Mouse (Mus musculus) kidney, adult 2 months (tissue): ENCODE measurements around the gene Kcnn1. TPM values are rescaled to one million over a fixed set of nuclear protein-coding genes. Genes with fewer than 3 reads are reported as not detected.

ENCODE experiments used
- DNase-seq: peaks from one replicate; pipeline ENCODE4 v3.0.0; 2021
- H3K27ac ChIP-seq: fragments of 200-500 bp; 2 replicates; pipeline ENCODE4 v1.5.1; 2012; ENCODE audit warnings: low read depth, low read length, control low read depth, inconsistent platforms; ENCODE audit not compliant: insufficient read depth
- H3K27me3 ChIP-seq: fragments of 200-500 bp; replicated peaks from 2 replicates; pipeline ENCODE4 v1.6.1; 2012; ENCODE audit warnings: mild to moderate bottlenecking, moderate library complexity, low read length, inconsistent platforms; ENCODE audit not compliant: control insufficient read depth, insufficient read depth
- H3K36me3 ChIP-seq: fragments of 200-500 bp; 2 replicates; pipeline ENCODE4 v1.6.1; 2012; ENCODE audit warnings: mild to moderate bottlenecking, moderate library complexity, low read length, inconsistent platforms; ENCODE audit not compliant: control insufficient read depth, insufficient read depth
- H3K4me1 ChIP-seq: fragments of 200-500 bp; 2 replicates; pipeline ENCODE4 v1.6.1; 2011; ENCODE audit warnings: low read length; ENCODE audit not compliant: control insufficient read depth, insufficient read depth
- H3K4me3 ChIP-seq: fragments of 200-500 bp; 2 replicates; pipeline ENCODE4 v1.5.1; 2011; ENCODE audit warnings: mild to moderate bottlenecking, low read depth, low read length, control low read depth; ENCODE audit not compliant: insufficient read depth
- CTCF ChIP-seq: fragments of 200-500 bp; conservative IDR thresholded peaks from 2 replicates; pipeline ENCODE4 v1.5.1; 2011; ENCODE audit warnings: low read depth, mild to moderate bottlenecking, control low read depth, low read length, moderate library complexity, mixed read lengths; ENCODE audit not compliant: insufficient read depth, insufficient read length
- POLR2A ChIP-seq: fragments of 200-500 bp; IDR thresholded peaks from one replicate; pipeline ENCODE4 v1.6.1; 2011; ENCODE audit warnings: low read depth, low read length, control low read depth
- WGBS: fragments of 180-500 bp; shearing (Covaris S2); methylation state at CpG from one replicate; pipeline ENCODE4 v1.1.7; 2018; 5-methylcytosine and 5-hydroxymethylcytosine counted together
- polyA plus RNA-seq: library from polyadenylated mRNA; depleted of rRNA; stranded (reverse); fragments of >200 nt; gene quantifications from 2 replicates; pipeline ENCODE4 v1.2.3, GENCODE M21; 2012

Kcnn1 gene
- polyA plus RNA-seq, 1 experiment, result 9.4 TPM

- 2% methylated on average over 31 of the region's 31 CpGs for WGBS
- Histone ChIP-seq H3K4me3 (peak overlapping the region; percentile 65), H3K27me3 (no peaks in the 10 kb centered on the region), H3K4me1 (peaks cover 2% of the 10 kb centered on the region; the same call in 1 of the 2 replicates), H3K27ac (no peak overlapping the region), H3K36me3 (no peaks in the 10 kb centered on the region)
- DNase-seq, result no peak
- TF ChIP-seq CTCF (no peak), POLR2A (no peak)
Measured at GRCm38 (mm10) chr8:70872643-70873363, 9.7 kb upstream of the Kcnn1 start.

GRCm38 (mm10) chr8:70871195-70871807 lies 8.2 kb upstream of the Kcnn1 start:
- no peak overlapping the region for H3K4me3 ChIP-seq
- TF ChIP-seq CTCF (no peak), POLR2A (no peak)
- no peaks in the 10 kb centered on the region for H3K27me3 ChIP-seq
- WGBS, result 89% methylated on average over 5 of the region's 5 CpGs
- H3K4me1 ChIP-seq, result peaks cover 2% of the 10 kb centered on the region; the same call in 1 of the 2 replicates
- no peak for DNase-seq
- no peaks in the 10 kb centered on the region for H3K36me3 ChIP-seq
- no peak overlapping the region for H3K27ac ChIP-seq

GRCm38 (mm10) chr8:70869601-70870041 lies 6.6 kb upstream of the Kcnn1 start:
- H3K36me3 ChIP-seq, result no peaks in the 10 kb centered on the region
- peaks cover 9% of the 10 kb centered on the region; the same call in 1 of the 2 replicates for H3K4me1 ChIP-seq
- DNase-seq, result peak; percentile 87
- H3K4me3 ChIP-seq, result no peak overlapping the region
- whole genome bisulfite sequencing, result 48% methylated on average over 16 of the region's 16 CpGs
- H3K27me3 ChIP-seq, result no peaks in the 10 kb centered on the region
- TF ChIP-seq POLR2A (no peak), CTCF (peak; percentile 95)
- H3K27ac ChIP-seq, result no peak overlapping the region

- H3K27ac ChIP-seq, result no peak overlapping the region
- no peaks in the 10 kb centered on the region for H3K27me3 ChIP-seq
- TF ChIP-seq POLR2A (no peak), CTCF (no peak)
- H3K4me3 ChIP-seq, result no peak overlapping the region
- H3K4me1 ChIP-seq, result peaks cover 10% of the 10 kb centered on the region; the same call in 1 of the 2 replicates
- WGBS, result 35% methylated on average over 5 of the region's 5 CpGs
- H3K36me3 ChIP-seq, result no peaks in the 10 kb centered on the region
- no peak for DNase-seq
Measured at GRCm38 (mm10) chr8:70869199-70869571, 6.1 kb upstream of the Kcnn1 start.

- no peaks in the 10 kb centered on the region for H3K27me3 ChIP-seq
- WGBS, result 24% methylated on average over 40 of the region's 40 CpGs
- H3K4me1 ChIP-seq, result peaks cover 10% of the 10 kb centered on the region; the same call in 1 of the 2 replicates
- peak overlapping the region; percentile 22; the same call in 1 of the 2 replicates for H3K27ac ChIP-seq
- H3K36me3 ChIP-seq, result no peaks in the 10 kb centered on the region
- peak; percentile 84 for DNase-seq
- peak overlapping the region; percentile 30; the same call in 1 of the 2 replicates for H3K4me3 ChIP-seq
- TF ChIP-seq POLR2A (no peak), CTCF (no peak)
Measured at GRCm38 (mm10) chr8:70868559-70869198, 5.6 kb upstream of the Kcnn1 start.

GRCm38 (mm10) chr8:70866566-70866965 lies 3.5 kb upstream of the Kcnn1 start:
- no peaks in the 10 kb centered on the region for H3K36me3 ChIP-seq
- H3K27ac ChIP-seq, result no peak overlapping the region
- no peak for DNase-seq
- no peak overlapping the region for H3K4me3 ChIP-seq
- H3K4me1 ChIP-seq, result peaks cover 10% of the 10 kb centered on the region
- 84% methylated on average over 7 of the region's 7 CpGs for WGBS
- peaks cover 3% of the 10 kb centered on the region; the same call in 1 of the 2 replicates for H3K27me3 ChIP-seq
- TF ChIP-seq POLR2A, result no peak
- TF ChIP-seq CTCF, result no peak
